Mouse (Mus musculus): ENCODE measurements around the gene Pde4d.

Gene Pde4d

DNA sequence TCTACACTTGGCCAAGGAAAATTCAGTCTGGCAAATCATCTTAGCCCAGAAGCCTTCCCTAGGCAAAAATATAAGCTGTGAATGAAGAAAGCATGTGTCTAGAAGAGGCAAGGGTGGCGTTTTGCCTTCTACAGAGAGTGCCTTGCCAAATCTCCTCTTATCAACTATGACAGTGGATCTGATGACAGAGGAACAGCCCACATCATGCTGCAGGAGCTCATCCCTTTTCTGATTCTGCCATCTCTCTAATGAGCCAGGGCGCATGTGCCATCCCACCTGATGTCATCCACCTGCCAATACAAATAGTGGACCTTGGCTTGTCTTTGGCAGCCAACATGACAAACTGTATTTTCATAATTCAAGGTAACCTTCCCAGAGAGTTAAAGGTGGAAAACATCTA lies 1154.3 kb downstream of the Pde4d start:
- DNase-seq, result peak; percentile 53

DNA sequence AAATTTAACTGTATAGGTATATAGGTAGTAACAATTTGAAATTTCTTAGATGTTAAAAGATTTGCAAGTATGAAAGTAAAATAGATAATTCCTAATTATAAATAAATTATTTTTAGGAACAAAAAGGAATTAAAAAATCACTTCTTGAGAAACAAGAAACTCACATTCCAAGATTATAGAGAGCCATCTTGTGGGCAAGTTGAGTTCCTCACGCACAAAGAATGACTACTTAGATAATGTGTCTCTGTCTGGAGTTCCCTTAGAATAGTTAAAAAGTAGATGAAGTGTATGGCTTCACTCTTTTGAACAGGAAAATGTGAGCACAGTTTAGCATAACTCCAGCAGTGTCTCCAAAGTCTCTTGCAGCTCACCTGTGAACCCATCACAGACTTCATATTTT lies 1155.4 kb downstream of the Pde4d start:
- no peak for DNase-seq

DNA sequence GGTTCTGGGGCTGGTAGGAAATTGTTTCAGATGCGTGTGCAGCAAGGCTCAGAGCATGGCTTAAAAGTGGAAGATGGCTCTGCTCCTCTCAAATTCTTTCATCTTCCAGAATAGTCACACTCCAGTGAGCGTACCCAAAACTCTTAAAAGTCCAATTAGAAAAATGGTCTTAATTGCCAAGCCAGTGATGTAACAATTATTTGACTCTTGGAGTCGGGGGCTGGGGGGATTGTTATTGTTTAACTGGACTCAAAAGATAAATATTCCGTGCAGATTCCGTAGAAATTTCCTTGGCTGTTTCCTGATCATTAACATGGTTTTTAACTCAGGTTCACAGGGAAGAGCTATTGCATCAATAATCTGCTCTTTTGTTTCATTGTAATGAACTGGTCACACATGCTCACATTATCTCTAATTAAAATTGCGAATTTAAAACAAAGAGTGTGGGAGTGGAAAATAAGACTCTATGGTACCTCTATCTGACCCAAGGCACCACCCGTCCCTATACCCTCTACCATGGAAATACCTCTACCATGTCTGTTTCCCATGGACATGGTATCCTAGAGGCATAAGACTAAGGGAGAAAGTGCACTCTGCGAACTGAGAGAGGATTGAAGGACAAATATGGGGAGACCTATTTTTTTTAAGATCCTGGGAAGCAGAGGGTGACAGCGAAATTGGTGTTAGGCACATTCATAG lies 1159.5 kb downstream of the Pde4d start:
- peak; percentile 73 for DNase-seq

GRCm38 (mm10) chr13:109609805-109610187 lies 1160.0 kb downstream of the Pde4d start:
- peak; percentile 74 for DNase-seq

- no peak for DNase-seq
These were observed 1161.0 kb downstream of the Pde4d start for GRCm38 (mm10) chr13:109610772-109611171.

GRCm38 (mm10) chr13:109615213-109615784 lies 1165.6 kb downstream of the Pde4d start:
- DNase-seq, result peak; percentile 37

DNA sequence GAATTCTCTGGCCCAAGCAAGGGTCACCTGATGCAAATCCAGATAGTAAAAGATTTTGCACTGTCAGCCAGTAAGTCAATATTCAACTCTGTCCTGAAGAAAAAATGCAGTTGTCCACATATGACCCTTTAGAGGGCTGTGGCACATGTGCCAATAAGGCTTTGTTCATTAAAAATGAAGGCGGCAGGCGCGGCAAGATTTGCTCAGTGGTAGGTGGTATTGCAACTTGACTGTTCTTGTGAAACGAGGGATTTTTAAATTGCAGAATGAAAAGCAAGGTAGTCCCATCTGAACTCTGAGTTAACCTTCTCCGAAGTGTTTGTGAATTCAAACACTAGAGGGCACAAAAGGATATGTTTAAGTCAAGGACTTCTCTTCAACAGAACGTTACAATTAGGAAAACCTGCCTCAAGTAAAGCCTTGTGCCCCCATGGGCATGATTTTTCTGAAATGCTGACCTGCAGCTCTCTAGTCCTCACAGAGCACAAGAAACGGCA lies 1166.1 kb downstream of the Pde4d start:
- peak; percentile 79 for DNase-seq

GRCm38 (mm10) chr13:109619158-109619657 lies 1169.5 kb downstream of the Pde4d start:
- DNase-seq, result no peak

- no peak for DNase-seq
These were observed 1172.5 kb downstream of the Pde4d start for GRCm38 (mm10) chr13:109622207-109622606.

DNA sequence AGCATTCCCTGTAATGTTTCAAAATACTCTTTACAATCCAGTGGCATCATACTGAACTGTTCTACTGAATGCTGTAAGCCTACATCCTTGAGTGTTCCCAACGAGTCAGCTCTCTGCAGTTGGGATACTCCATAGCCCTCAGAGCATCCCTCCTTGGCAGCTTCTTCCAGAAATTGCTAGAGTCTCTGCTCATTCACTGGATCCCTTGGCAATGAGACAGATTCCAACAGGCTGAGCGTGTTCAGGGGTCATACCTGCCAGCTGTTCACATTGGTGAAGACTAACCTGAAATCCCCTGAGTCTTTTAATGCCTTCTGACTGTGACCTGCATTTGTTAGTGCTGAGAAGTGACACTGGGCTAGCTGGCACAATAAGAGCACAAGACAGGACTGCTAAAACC lies 1173.5 kb downstream of the Pde4d start:
- DNase-seq, result no peak

- DNase-seq, result no peak
These were observed 1175.1 kb downstream of the Pde4d start for GRCm38 (mm10) chr13:109624772-109625349.

GRCm38 (mm10) chr13:109625466-109626129 lies 1175.8 kb downstream of the Pde4d start:
- DNase-seq, result no peak

GRCm38 (mm10) chr13:109627265-109627664 lies 1177.5 kb downstream of the Pde4d start:
- no peak for DNase-seq

DNA sequence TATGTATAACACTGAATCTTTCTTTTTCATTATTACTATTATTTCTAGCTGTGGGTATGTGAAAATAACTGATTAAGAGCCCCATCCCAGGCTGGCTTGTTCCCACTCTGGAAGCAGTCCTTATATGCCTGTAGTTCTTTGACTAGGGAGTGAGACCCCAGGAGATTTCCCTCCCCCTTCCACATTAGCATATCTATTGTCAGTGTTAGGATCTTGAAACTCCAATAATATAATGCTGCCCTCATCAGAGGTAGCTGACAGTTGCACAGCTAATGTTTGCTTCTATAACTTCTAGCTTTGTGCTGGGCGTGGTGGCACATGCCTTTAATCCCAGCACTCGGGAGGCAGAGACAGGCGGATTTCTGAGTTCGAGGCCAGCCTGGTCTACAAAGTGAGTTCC lies 1178.9 kb downstream of the Pde4d start:
- DNase-seq, result no peak

- no peak for DNase-seq
These were observed 1179.5 kb downstream of the Pde4d start for GRCm38 (mm10) chr13:109629216-109629615.

- DNase-seq, result no peak
These were observed 1181.8 kb downstream of the Pde4d start for GRCm38 (mm10) chr13:109631399-109632026.

GRCm38 (mm10) chr13:109632387-109633036 lies 1182.8 kb downstream of the Pde4d start:
- no peak for DNase-seq

- no peak for DNase-seq
These were observed 1183.3 kb downstream of the Pde4d start for GRCm38 (mm10) chr13:109633037-109633418.

DNA sequence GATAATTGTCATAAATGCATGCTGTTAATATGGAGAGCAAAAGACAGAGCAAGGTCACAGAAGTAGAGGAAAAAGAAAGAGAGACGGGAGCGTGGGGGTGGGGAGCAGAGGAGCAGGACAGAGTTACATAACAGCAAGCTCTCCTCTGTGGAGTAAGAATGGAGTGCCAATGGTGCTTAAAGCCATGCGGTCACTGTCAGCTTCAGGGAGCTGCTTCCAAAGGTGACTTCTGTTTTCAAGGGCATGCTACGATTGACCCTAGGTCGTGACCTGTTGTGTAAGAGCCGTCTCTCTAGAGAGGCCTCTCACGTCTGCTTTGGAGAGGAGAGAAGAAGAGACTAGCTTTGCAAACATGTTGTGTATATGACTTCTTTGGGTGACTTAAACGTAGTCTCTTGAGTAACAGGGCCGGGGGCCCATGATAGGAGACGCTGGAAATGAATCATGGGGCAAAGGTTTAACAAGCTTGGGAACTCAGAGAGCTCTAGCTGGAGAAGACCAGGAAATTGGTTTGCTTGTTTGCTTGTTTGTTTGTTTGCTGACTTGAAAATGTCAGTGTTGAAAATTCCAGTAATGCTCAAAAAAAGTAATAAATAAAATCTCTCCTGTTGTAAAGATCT lies 1186.3 kb downstream of the Pde4d start:
- peak; percentile 39 for DNase-seq

- DNase-seq, result no peak
These were observed 1188.5 kb downstream of the Pde4d start for GRCm38 (mm10) chr13:109638273-109638672.

DNA sequence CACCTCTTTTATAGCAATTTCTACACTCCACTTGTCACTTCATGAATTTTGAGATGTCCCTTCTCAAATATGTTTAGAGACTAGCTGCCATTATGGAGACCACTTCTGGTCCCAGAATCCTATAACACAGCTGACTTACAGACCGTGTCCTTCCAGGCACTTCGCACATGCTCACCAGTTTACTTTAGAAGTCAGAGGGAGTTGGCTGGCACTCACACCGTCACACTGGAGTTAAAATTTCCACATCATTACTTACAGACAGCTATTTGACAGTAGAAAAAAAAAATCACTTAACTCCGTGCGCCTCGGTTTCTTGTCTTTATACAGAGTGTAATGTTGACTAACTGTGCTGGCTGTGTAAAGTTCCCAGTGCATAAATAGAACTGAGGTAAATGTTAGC lies 1189.5 kb downstream of the Pde4d start:
- DNase-seq, result no peak

DNA sequence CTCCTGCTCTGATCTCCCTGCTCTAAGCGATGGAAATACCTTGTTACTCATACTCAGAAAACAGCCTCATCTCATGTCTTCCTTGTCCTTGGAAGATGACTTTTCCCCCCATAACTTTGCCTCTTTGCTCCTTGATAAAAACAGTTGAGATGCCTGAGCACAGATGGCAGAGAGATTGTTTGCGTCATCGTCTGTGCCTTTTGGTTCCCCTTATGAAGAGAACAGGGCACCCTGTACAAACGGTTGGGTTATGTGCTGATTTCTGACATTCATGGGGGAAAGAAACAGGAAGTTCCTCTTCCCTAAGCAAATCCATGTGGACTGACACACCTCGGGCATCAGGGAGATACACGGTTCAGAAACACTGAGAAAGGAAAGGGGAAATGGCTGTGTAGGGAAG lies 1191.8 kb downstream of the Pde4d start:
- no peak for DNase-seq
